Mouse (Mus musculus): ENCODE results near the gene Mcrip2.

Mcrip2 gene

GRCm38 (mm10) chr17:25832436-25833290, 35.9 kb downstream of the Mcrip2 start:
- DNase-seq: peak; percentile 98

- no peak for DNase-seq
These were observed 36.9 kb downstream of the Mcrip2 start for GRCm38 (mm10) chr17:25831451-25832281.

GRCm38 (mm10) chr17:25830806-25831431, 37.6 kb downstream of the Mcrip2 start:
- DNase-seq: no peak

GRCm38 (mm10) chr17:25830200-25830753, 38.3 kb downstream of the Mcrip2 start:
- DNase-seq: no peak

GRCm38 (mm10) chr17:25829558-25830017, 39.0 kb downstream of the Mcrip2 start:
- DNase-seq: no peak

GRCm38 (mm10) chr17:25828712-25829557, 39.6 kb downstream of the Mcrip2 start, which contains the start of gene Jmjd8:
Gene Jmjd8 (plus strand): TSS chr17:25828867.
- peak; percentile 86 for DNase-seq

- DNase-seq: no peak
These were observed 40.4 kb downstream of the Mcrip2 start for GRCm38 (mm10) chr17:25828223-25828594.

GRCm38 (mm10) chr17:25827546-25828222, 40.9 kb downstream of the Mcrip2 start:
- DNase-seq: no peak

GRCm38 (mm10) chr17:25827011-25827410, 41.6 kb downstream of the Mcrip2 start:
- DNase-seq: no peak

- no peak for DNase-seq
These were observed 42.5 kb downstream of the Mcrip2 start for GRCm38 (mm10) chr17:25825984-25826570.

- no peak for DNase-seq
These were observed 43.3 kb downstream of the Mcrip2 start for GRCm38 (mm10) chr17:25825311-25825710.

- no peak for DNase-seq
These were observed 44.0 kb downstream of the Mcrip2 start for GRCm38 (mm10) chr17:25824362-25825142.

- DNase-seq: peak; percentile 72
These were observed 45.1 kb downstream of the Mcrip2 start, which contains the start of gene Wdr24 for GRCm38 (mm10) chr17:25823452-25823851. Gene Wdr24 (plus strand): TSS chr17:25823627.

- no peak for DNase-seq
These were observed 49.4 kb downstream of the Mcrip2 start for GRCm38 (mm10) chr17:25818851-25819780.

GRCm38 (mm10) chr17:25817662-25818061, 50.9 kb downstream of the Mcrip2 start:
- DNase-seq: no peak
